Mouse (Mus musculus) R1 (cell line): ENCODE results near the gene Magea4.

Source experiments
- DNase-seq: peaks from one replicate; pipeline ENCODE4 v3.0.0-alpha.2; 2018; ENCODE audit warnings: low read depth, low spot score

The Magea4 gene

GRCm38 (mm10) chrX:72221717-72222116, at the start of gene Magea4:
Gene Magea4, plus strand, starts transcription at chrX:72222017.
- DNase-seq = no peak

- DNase-seq = no peak
These were observed 18.8 kb upstream of the Magea4 start for GRCm38 (mm10) chrX:72202944-72203554.

DNA sequence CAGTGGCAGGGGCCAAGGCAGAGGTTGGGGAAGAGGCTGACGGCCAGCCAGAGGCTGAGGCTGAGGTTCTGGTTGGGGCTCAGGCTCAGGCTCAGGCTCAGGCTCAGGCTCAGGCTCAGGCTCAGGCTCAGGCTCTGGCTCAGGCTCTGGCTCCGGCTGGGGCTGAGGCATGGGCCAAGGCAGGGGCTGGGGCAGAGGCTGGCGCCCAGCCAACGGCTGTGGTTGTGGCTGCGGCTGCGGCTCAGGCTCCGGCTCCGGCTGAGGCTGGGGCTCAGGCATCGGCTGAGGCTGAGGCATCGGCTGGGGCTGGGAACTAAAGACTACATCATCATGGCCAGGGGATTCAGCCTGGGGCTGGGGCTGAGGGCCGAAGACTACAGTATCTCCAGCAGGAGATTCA, 48.8 kb downstream of the Magea4 start:
- DNase-seq = peak; percentile 15
